Comparison of ENCODE assay signal across 25 mouse cellular contexts in genomic region chr11:88701020-88701419, GRCm38 (mm10). TPM values are rescaled to one million over a fixed set of nuclear protein-coding genes. Genes with fewer than 3 reads are reported as not detected.
DNase-seq lines count a peak whose midpoint lies in the region; ATAC-seq and TF ChIP-seq lines count a peak whose summit lies in the region.
"Had no signal": no experiment of that assay in that cellular context is flagged by ENCODE, and none has a peak within 500 bp of the region (broad histone marks: within the 10 kb centered on the region; RNA-seq: fewer than 3 reads in every experiment).

No protein-coding gene starts in this region.

- H3K36me3 ChIP-seq in forebrain, embryonic 15.5 days: peaks cover 12% of the 10 kb centered on the region; the same call in 1 of the 2 replicates
- peaks cover 10% of the 10 kb centered on the region for H3K36me3 ChIP-seq in forebrain, embryonic 11.5 days (ENCODE audit: control insufficient read depth, insufficient read depth, low read length)
- H3K36me3 ChIP-seq in midbrain, embryonic 15.5 days (replicated peaks): no peaks in the 10 kb centered on the region
- no peaks in the 10 kb centered on the region; the same call in 1 of the 2 replicates for H3K36me3 ChIP-seq in midbrain, embryonic 16.5 days (ENCODE audit: control insufficient read depth, insufficient read depth, low read length)
- H3K36me3 ChIP-seq in hindbrain, embryonic 12.5 days: peaks cover 51% of the 10 kb centered on the region
- H3K36me3 ChIP-seq in myocyte (ENCODE audit: control insufficient read depth, insufficient read depth): peaks cover 50% of the 10 kb centered on the region

- H3K27ac ChIP-seq in forebrain, embryonic 15.5 days (replicated peaks): peak overlapping the region; percentile 24; the same call in 1 of the 2 replicates
- H3K27ac ChIP-seq in forebrain, embryonic 11.5 days (ENCODE audit: low read depth, low read length): no peak overlapping the region
- peak overlapping the region; percentile 35; the same call in 1 of the 2 replicates for H3K27ac ChIP-seq in midbrain, embryonic 15.5 days
- no peak overlapping the region for H3K27ac ChIP-seq in midbrain, embryonic 16.5 days (ENCODE audit: low read length)
- peak overlapping the region; percentile 65 for H3K27ac ChIP-seq in hindbrain, embryonic 12.5 days
- H3K27ac ChIP-seq: embryonic facial prominence, embryonic 13.5 days; layer of hippocampus, adult 2 months; macrophage had no signal

- no peak overlapping the region for H3K4me2 ChIP-seq in forebrain, embryonic 15.5 days (replicated peaks)
- H3K4me2 ChIP-seq in forebrain, embryonic 11.5 days (ENCODE audit: low read depth, low read length, severe bottlenecking): no peak overlapping the region
- no peak overlapping the region for H3K4me2 ChIP-seq in midbrain, embryonic 15.5 days
- no peak overlapping the region for H3K4me2 ChIP-seq in midbrain, embryonic 16.5 days (ENCODE audit: low read length)
- H3K4me2 ChIP-seq in hindbrain, embryonic 12.5 days (replicated peaks): no peak overlapping the region
- no peak overlapping the region for H3K4me2 ChIP-seq in myocyte (ENCODE audit: low read depth)
- H3K4me2 ChIP-seq: embryonic facial prominence, embryonic 13.5 days; heart, embryonic 11.5 days had no signal

- no peaks in the 10 kb centered on the region for H3K9me3 ChIP-seq in forebrain, embryonic 15.5 days
- no peaks in the 10 kb centered on the region for H3K9me3 ChIP-seq in forebrain, embryonic 11.5 days (ENCODE audit: control insufficient read depth, low read length)
- no peaks in the 10 kb centered on the region for H3K9me3 ChIP-seq in midbrain, embryonic 15.5 days
- no peaks in the 10 kb centered on the region for H3K9me3 ChIP-seq in midbrain, embryonic 16.5 days (replicated peaks; ENCODE audit: control insufficient read depth, low read length, poor library complexity, severe bottlenecking)
- H3K9me3 ChIP-seq in hindbrain, embryonic 12.5 days (replicated peaks): no peaks in the 10 kb centered on the region
- H3K9me3 ChIP-seq: embryonic facial prominence, embryonic 13.5 days; G1E had no signal

- TF ChIP-seq POLR2A in myocyte (IDR thresholded peaks at IDR 0.05; ENCODE audit: insufficient read length, low read depth): no peak

- DNase-seq in forebrain, embryonic 11.5 days (ENCODE audit: low spot score): no peak
- no peak for DNase-seq in MN1 (ENCODE audit: low spot score)
- DNase-seq: adrenal gland, adult 2 months; B cell, adult 2 months; cerebellum, adult 11-12 months; gastrocnemius, postnatal 14 days; heart, adult 11 months; kidney, postnatal 25 days; layer of hippocampus, postnatal 36 days; retina, postnatal 1 day; right cerebral cortex, postnatal 25 days; spleen, adult 18-20 months; thymus, postnatal 25 days had no signal

- H3K27me3 ChIP-seq in forebrain, embryonic 15.5 days: no peaks in the 10 kb centered on the region
- no peaks in the 10 kb centered on the region for H3K27me3 ChIP-seq in forebrain, embryonic 11.5 days (ENCODE audit: control insufficient read depth, insufficient read depth, low read length)
- H3K27me3 ChIP-seq in midbrain, embryonic 15.5 days (replicated peaks): no peaks in the 10 kb centered on the region
- no peaks in the 10 kb centered on the region for H3K27me3 ChIP-seq in midbrain, embryonic 16.5 days (ENCODE audit: control insufficient read depth, insufficient read depth, low read depth, low read length)
- no peaks in the 10 kb centered on the region for H3K27me3 ChIP-seq in hindbrain, embryonic 12.5 days
- H3K27me3 ChIP-seq in myocyte (ENCODE audit: control insufficient read depth, insufficient read depth, insufficient read length): no peaks in the 10 kb centered on the region
- H3K27me3 ChIP-seq: CH12.LX; embryonic facial prominence, embryonic 13.5 days had no signal

- H3K79me2 ChIP-seq in myocyte (ENCODE audit: control insufficient read depth, insufficient read depth): peaks cover 28% of the 10 kb centered on the region

- peaks cover 60% of the 10 kb centered on the region for H3K4me1 ChIP-seq in forebrain, embryonic 15.5 days
- peaks cover 36% of the 10 kb centered on the region for H3K4me1 ChIP-seq in forebrain, embryonic 11.5 days (replicated peaks; ENCODE audit: control insufficient read depth, insufficient read depth, low read length)
- peaks cover 72% of the 10 kb centered on the region for H3K4me1 ChIP-seq in midbrain, embryonic 15.5 days
- H3K4me1 ChIP-seq in midbrain, embryonic 16.5 days (ENCODE audit: control insufficient read depth, insufficient read depth, low read length): peaks cover 35% of the 10 kb centered on the region
- peaks cover 87% of the 10 kb centered on the region for H3K4me1 ChIP-seq in hindbrain, embryonic 12.5 days

- H3K4me3 ChIP-seq in forebrain, embryonic 15.5 days: no peak overlapping the region
- H3K4me3 ChIP-seq in forebrain, embryonic 11.5 days (ENCODE audit: low read depth, low read length): no peak overlapping the region
- H3K4me3 ChIP-seq in midbrain, embryonic 15.5 days: no peak overlapping the region
- no peak overlapping the region for H3K4me3 ChIP-seq in midbrain, embryonic 16.5 days (ENCODE audit: low read depth, low read length)
- no peak overlapping the region for H3K4me3 ChIP-seq in hindbrain, embryonic 12.5 days
- no peak overlapping the region for H3K4me3 ChIP-seq in myocyte
- H3K4me3 ChIP-seq: embryonic facial prominence, embryonic 13.5 days; layer of hippocampus, adult 2 months had no signal

- WGBS in forebrain, embryonic 15.5 days: 82% methylated on average over 6 of the region's 6 CpGs
- WGBS in forebrain, embryonic 11.5 days: 89% methylated on average over 6 of the region's 6 CpGs
- 80% methylated on average over 6 of the region's 6 CpGs for WGBS in midbrain, embryonic 15.5 days
- 84% methylated on average over 6 of the region's 6 CpGs for WGBS in midbrain, embryonic 16.5 days
- WGBS in hindbrain, embryonic 12.5 days: 90% methylated on average over 6 of the region's 6 CpGs

- H3ac ChIP-seq in myocyte (ENCODE audit: control insufficient read depth, insufficient read length): no peak overlapping the region

- H3K9ac ChIP-seq in forebrain, embryonic 15.5 days (replicated peaks): no peak overlapping the region
- H3K9ac ChIP-seq in forebrain, embryonic 11.5 days (ENCODE audit: low read length): no peak overlapping the region; the same call in 1 of the 2 replicates
- H3K9ac ChIP-seq in midbrain, embryonic 15.5 days: no peak overlapping the region
- H3K9ac ChIP-seq in midbrain, embryonic 16.5 days (ENCODE audit: low read depth, low read length): no peak overlapping the region
- H3K9ac ChIP-seq in hindbrain, embryonic 12.5 days: no peak overlapping the region
- H3K9ac ChIP-seq: embryonic facial prominence, embryonic 13.5 days had no signal

- ATAC-seq in forebrain, embryonic 15.5 days (replicated peaks): no peak
- no peak for ATAC-seq in forebrain, embryonic 11.5 days (replicated peaks; ENCODE audit: low FRiP score)
- no peak for ATAC-seq in midbrain, embryonic 15.5 days (replicated peaks)
- no peak for ATAC-seq in midbrain, embryonic 16.5 days
- no peak for ATAC-seq in hindbrain, embryonic 12.5 days (ENCODE audit: low FRiP score)
- ATAC-seq: intestine, postnatal 0 days had no signal

TF ChIP-seq in myocyte, 11 proteins besides CTCF, POLR2A, EP300 and RAD21:
- TF ChIP-seq MYOD1 (IDR thresholded peaks at IDR 0.05; ENCODE audit: control insufficient read depth in 1 of 3, insufficient read length in 2 of 3, low read depth in 2 of 3) (no peak), SRF (IDR thresholded peaks at IDR 0.05; ENCODE audit: control insufficient read depth, insufficient read length, low read depth) (no peak), TCF12 (IDR thresholded peaks at IDR 0.05; ENCODE audit: insufficient read depth, poor library complexity, severe bottlenecking) (no peak), POLR2AphosphoS2 (IDR thresholded peaks at IDR 0.05; ENCODE audit: insufficient read length, low read depth) (peak; percentile 6), E2F4 (IDR thresholded peaks at IDR 0.05; ENCODE audit: insufficient read depth) (no peak)
TF ChIP-seq in myocyte: peak in this region for 1.

RNA-seq across cellular contexts. Expression of gene Msi2, which starts 17.3 kb away (rescaled TPM):
- polyA plus RNA-seq in forebrain, embryonic 15.5 days (2015; fragmentation: Nextera tagmentation; extraction: Ambion mirVana): 25.3 and 27.1 TPM in 2 replicates
- polyA plus RNA-seq in forebrain, embryonic 11.5 days (2014; fragmentation: Nextera tagmentation; extraction: Ambion mirVana): 23.9 and 26.2 TPM in 2 replicates
- polyA plus RNA-seq in midbrain, embryonic 15.5 days (2015; fragmentation: Nextera tagmentation; extraction: Ambion mirVana): 32.0 and 33.6 TPM in 2 replicates
- polyA plus RNA-seq in midbrain, embryonic 16.5 days (2015; fragmentation: Nextera tagmentation; extraction: Ambion mirVana): 29.4 and 32.8 TPM in 2 replicates
- 34.8 and 35.9 TPM in 2 replicates for polyA plus RNA-seq in hindbrain, embryonic 12.5 days (2016; fragmentation: Nextera tagmentation; extraction: Ambion mirVana)
- polyA plus RNA-seq in myocyte (2012; fragmentation: generic; extraction: Trizol): 37.9 TPM

Comparison
In these comparisons a context has a peak if more than half of its experiments do, and no peak if none do; other contexts are left out.
1. H3K27ac ChIP-seq: peak in forebrain, embryonic 15.5 days (single experiment), midbrain, embryonic 15.5 days (single experiment) and hindbrain, embryonic 12.5 days (single experiment); none in forebrain, embryonic 11.5 days (single experiment) and midbrain, embryonic 16.5 days (single experiment).